Mouse (Mus musculus) forebrain, embryonic 15.5 days (tissue): Measurements from ENCODE around the gene Dnajb12. TPM values are rescaled to one million over a fixed set of nuclear protein-coding genes. Genes with fewer than 3 reads are reported as not detected.

ENCODE experiments used
- ATAC-seq: fragments of 200-750 bp; cut with Nextera tagmentation; replicated peaks from 2 replicates; pipeline ENCODE4 v1.8.0; 2017; ENCODE audit warnings: mild to moderate bottlenecking, moderate TSS enrichment, moderate library complexity
- H3K27ac ChIP-seq: fragments of 300-500 bp; sonication (generic); replicated peaks from 2 replicates; pipeline ENCODE4 v1.5.1; 2015; ENCODE audit warnings: mild to moderate bottlenecking, inconsistent platforms
- H3K27me3 ChIP-seq: fragments of 300-500 bp; sonication (generic); 2 replicates; pipeline ENCODE4 v1.6.1; 2015; ENCODE audit warnings: inconsistent platforms
- H3K36me3 ChIP-seq: fragments of 300-500 bp; sonication (generic); 2 replicates; pipeline ENCODE4 v1.6.1; 2015; ENCODE audit warnings: mild to moderate bottlenecking, inconsistent platforms
- H3K4me1 ChIP-seq: fragments of 300-500 bp; sonication (generic); 2 replicates; pipeline ENCODE4 v1.6.1; 2015; ENCODE audit warnings: inconsistent platforms
- H3K4me2 ChIP-seq: fragments of 300-500 bp; sonication (generic); replicated peaks from 2 replicates; pipeline ENCODE4 v1.6.1; 2015; ENCODE audit warnings: mild to moderate bottlenecking, inconsistent platforms
- H3K4me3 ChIP-seq: fragments of 300-500 bp; sonication (generic); 2 replicates; pipeline ENCODE4 v1.5.1; 2015; ENCODE audit warnings: mild to moderate bottlenecking, inconsistent platforms
- H3K9ac ChIP-seq: fragments of 300-500 bp; sonication (generic); replicated peaks from 2 replicates; pipeline ENCODE4 v1.6.1; 2015; ENCODE audit warnings: mild to moderate bottlenecking, inconsistent platforms
- H3K9me3 ChIP-seq: fragments of 300-500 bp; sonication (generic); 2 replicates; pipeline ENCODE4 v1.6.1; 2016; ENCODE audit warnings: inconsistent platforms
- WGBS: fragments of 180-500 bp; shearing (Covaris S2); methylation state at CpG from one replicate; pipeline ENCODE4 v1.1.7; 2015; ENCODE audit warnings: mixed read lengths; 5-methylcytosine and 5-hydroxymethylcytosine counted together
- polyA plus RNA-seq: library from polyadenylated mRNA; unstranded; fragments of >200 nt; fragmentation: Nextera tagmentation; extraction: Ambion mirVana; gene quantifications from 2 replicates; pipeline ENCODE4 v1.2.1, GENCODE M21; 2015

Gene Dnajb12
- polyA plus RNA-seq, 1 experiment from 2014 or later = 17.5 TPM

DNA sequence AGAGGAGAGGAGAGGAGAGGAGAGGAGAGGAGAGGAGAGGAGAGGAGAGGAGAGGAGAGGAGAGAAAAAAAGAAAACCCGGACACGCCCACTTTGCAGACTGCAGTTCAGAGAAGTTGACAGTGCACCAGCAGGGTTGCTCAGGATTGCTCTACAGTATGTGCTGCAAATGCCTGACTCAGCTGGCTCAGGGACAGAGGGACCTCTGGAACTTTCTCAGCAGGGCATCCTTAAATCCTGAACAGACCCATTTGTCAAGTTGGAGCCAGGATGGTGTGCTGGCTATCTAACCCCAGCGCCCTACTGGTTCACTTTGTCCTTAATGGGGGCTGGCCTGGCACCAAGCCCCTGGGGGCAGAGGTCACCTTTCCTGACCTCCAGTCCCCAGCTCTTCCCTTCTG lies 54.7 kb downstream of the Dnajb12 start:
- no peak overlapping the region for H3K9ac ChIP-seq
- H3K27me3 ChIP-seq = no peaks in the 10 kb centered on the region
- H3K9me3 ChIP-seq = no peaks in the 10 kb centered on the region
- WGBS = 51% methylated on average over 3 of the region's 3 CpGs
- H3K36me3 ChIP-seq = no peaks in the 10 kb centered on the region
- peaks cover 7% of the 10 kb centered on the region; the same call in 1 of the 2 replicates for H3K4me1 ChIP-seq
- H3K4me2 ChIP-seq = no peak overlapping the region
- no peak overlapping the region for H3K27ac ChIP-seq
- ATAC-seq = no peak
- no peak overlapping the region for H3K4me3 ChIP-seq

DNA sequence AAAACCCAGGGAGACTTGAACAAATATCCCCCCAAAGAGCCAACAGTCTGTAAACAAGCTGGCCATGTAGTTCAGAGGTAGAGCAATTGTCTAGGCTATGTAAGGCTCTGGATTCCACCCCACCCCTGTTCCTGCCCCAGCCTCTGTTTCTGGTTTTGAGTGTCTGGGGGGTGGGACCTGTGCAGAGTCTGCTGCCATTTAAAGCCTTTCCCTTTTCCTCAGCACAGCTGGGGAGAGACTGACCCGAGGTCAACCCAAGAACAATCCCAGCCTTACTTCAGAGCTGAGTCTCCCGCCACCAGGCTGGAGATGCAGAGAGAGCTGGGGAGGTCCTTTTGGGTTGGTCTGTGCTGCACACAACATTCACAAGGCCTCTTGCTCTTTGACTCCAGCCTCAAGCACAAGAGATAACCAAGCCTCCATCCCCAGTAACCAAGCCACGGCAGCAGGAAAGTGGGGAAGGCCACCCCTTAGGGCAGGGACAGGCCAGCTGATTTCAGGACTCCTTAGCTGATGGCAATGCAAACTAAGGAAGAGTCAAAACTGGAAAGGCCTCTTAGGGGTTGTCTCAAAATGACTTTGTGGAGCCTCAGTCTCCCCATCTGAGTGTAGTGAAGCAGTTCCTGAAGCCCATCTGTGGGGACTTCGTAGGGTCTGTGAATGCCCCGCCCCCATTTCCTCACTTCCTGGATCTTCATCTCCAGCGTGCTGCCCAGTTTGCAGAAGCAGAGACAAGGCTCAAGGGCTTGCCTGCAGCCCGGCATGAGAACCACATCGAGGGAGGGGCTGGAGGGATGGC lies 56.9 kb downstream of the Dnajb12 start:
- Histone ChIP-seq H3K4me3 (no peak overlapping the region), H3K27ac (no peak overlapping the region), H3K9me3 (no peaks in the 10 kb centered on the region), H3K4me2 (no peak overlapping the region), H3K4me1 (no peaks in the 10 kb centered on the region), H3K9ac (no peak overlapping the region), H3K27me3 (no peaks in the 10 kb centered on the region), H3K36me3 (no peaks in the 10 kb centered on the region)
- 56% methylated on average over 8 of the region's 8 CpGs for WGBS
- ATAC-seq = no peak

DNA sequence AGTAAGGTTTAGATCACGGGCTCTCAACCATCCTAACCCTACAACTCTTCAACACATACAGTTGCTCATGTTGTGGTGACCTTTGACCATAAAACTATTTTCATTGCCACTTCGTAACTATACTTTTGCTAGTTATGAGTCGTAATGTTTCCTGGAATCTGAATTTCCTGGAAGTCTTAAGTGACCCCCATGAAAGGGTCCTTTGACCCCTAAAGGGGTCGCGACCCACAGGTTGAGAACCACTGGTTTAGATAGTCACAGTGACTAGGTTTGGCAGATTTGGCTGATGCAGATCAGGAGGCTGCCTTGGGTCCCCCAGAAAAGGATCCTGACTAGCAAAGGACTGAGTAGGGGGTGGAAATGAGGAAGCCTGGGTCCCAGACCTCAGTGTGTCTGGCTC lies 59.3 kb downstream of the Dnajb12 start:
- WGBS = 86% methylated on average over 5 of the region's 5 CpGs

GRCm38 (mm10) chr10:59939081-59939480 lies 59.7 kb downstream of the Dnajb12 start:
- Histone ChIP-seq H3K4me2 (no peak overlapping the region), H3K4me3 (no peak overlapping the region), H3K27me3 (no peaks in the 10 kb centered on the region), H3K4me1 (peaks cover 18% of the 10 kb centered on the region), H3K9ac (no peak overlapping the region), H3K27ac (no peak overlapping the region), H3K9me3 (no peaks in the 10 kb centered on the region), H3K36me3 (no peaks in the 10 kb centered on the region)
- ATAC-seq = no peak
- WGBS = 57% methylated on average over 1 of the region's 1 CpGs

More for the DNA sequence above, 59.3 kb downstream of the Dnajb12 start:
- H3K9me3 ChIP-seq = no peaks in the 10 kb centered on the region
- no peaks in the 10 kb centered on the region for H3K27me3 ChIP-seq
- no peak overlapping the region for H3K4me3 ChIP-seq
- peaks cover 17% of the 10 kb centered on the region for H3K4me1 ChIP-seq
- H3K27ac ChIP-seq = no peak overlapping the region
- H3K36me3 ChIP-seq = no peaks in the 10 kb centered on the region
- no peak overlapping the region for H3K4me2 ChIP-seq
- no peak overlapping the region for H3K9ac ChIP-seq
- no peak for ATAC-seq

DNA sequence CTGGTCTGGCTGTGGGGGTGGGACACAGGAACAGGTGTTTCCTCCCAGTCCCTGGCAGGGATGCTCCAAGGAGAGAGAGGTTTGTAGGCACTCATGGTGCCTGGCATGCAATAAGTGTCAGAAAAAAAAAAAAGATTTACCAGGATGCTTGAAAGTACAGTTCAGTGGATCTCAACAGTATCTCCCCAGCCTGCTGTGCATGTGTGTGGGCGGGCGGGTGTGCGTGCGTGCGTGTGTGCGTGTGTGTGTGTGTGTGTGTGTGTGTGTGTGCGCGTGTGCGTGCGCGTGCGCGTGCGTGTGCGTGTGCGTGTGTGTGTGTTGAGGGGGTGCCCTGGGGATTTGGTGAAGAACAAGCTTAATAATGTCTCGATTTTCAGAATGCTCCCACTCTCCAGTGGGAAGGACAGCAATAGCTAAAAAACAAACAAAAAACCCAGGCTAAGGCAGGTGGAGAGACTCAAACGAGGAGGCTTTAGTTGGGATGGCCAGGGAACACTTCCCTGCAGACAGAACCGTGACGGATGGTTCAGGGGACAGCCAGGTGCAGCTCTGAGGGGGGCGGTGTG lies 63.0 kb downstream of the Dnajb12 start:
- Histone ChIP-seq H3K4me1 (peaks cover 18% of the 10 kb centered on the region), H3K9ac (peak overlapping the region; percentile 32), H3K27ac (peak overlapping the region; percentile 67), H3K4me2 (peak overlapping the region; percentile 41), H3K9me3 (no peaks in the 10 kb centered on the region), H3K4me3 (peak overlapping the region; percentile 16), H3K36me3 (no peaks in the 10 kb centered on the region), H3K27me3 (no peaks in the 10 kb centered on the region)
- peak; percentile 31; the same call in 1 of the 2 replicates for ATAC-seq
- 49% methylated on average over 21 of the region's 21 CpGs for WGBS

- Histone ChIP-seq H3K9ac (peak overlapping the region; percentile 32), H3K36me3 (no peaks in the 10 kb centered on the region), H3K4me1 (peaks cover 18% of the 10 kb centered on the region), H3K4me2 (peak overlapping the region; percentile 41), H3K9me3 (no peaks in the 10 kb centered on the region), H3K27ac (peak overlapping the region; percentile 67), H3K27me3 (no peaks in the 10 kb centered on the region), H3K4me3 (peak overlapping the region; percentile 16)
- peak; percentile 70 for ATAC-seq
- 3% methylated on average over 16 of the region's 16 CpGs for WGBS
Observed at GRCm38 (mm10) chr10:59942847-59943420, 63.6 kb downstream of the Dnajb12 start.

- H3K36me3 ChIP-seq = no peaks in the 10 kb centered on the region
- peaks cover 18% of the 10 kb centered on the region for H3K4me1 ChIP-seq
- 26% methylated on average over 13 of the region's 13 CpGs for WGBS
- no peaks in the 10 kb centered on the region for H3K9me3 ChIP-seq
- H3K4me2 ChIP-seq = peak overlapping the region; percentile 41
- H3K27me3 ChIP-seq = no peaks in the 10 kb centered on the region
- H3K9ac ChIP-seq = no peak overlapping the region
- no peak overlapping the region for H3K4me3 ChIP-seq
- H3K27ac ChIP-seq = peak overlapping the region; percentile 67
- ATAC-seq = peak; percentile 49
Observed at GRCm38 (mm10) chr10:59943421-59943989, 64.1 kb downstream of the Dnajb12 start.

DNA sequence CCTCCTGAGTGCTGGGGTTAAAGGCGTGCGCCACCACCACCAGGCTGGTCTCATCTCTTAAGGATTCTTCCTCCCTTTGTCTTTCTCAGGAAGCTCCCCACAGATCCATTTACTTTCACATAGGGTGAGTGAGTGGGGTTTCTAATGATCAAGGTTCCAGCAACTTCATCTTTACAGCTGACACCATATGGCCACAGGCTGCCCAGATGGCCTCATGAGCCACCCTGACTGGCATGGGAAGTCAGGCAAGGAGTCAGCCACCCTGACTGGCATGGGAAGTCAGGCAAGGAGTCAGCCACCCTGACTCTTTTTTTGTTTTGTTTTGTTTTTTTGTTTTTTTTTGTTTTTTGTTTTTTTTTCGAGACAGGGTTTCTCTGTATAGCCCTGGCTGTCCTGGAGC lies 66.1 kb downstream of the Dnajb12 start:
- Histone ChIP-seq H3K4me3 (no peak overlapping the region), H3K4me2 (no peak overlapping the region), H3K9me3 (no peaks in the 10 kb centered on the region), H3K4me1 (peaks cover 35% of the 10 kb centered on the region), H3K36me3 (no peaks in the 10 kb centered on the region; the same call in 1 of the 2 replicates), H3K27ac (no peak overlapping the region), H3K9ac (no peak overlapping the region), H3K27me3 (no peaks in the 10 kb centered on the region)
- no peak for ATAC-seq
- WGBS = 96% methylated on average over 3 of the region's 3 CpGs

- Histone ChIP-seq H3K4me3 (no peak overlapping the region), H3K27me3 (no peaks in the 10 kb centered on the region), H3K9me3 (no peaks in the 10 kb centered on the region), H3K9ac (no peak overlapping the region), H3K4me1 (peaks cover 38% of the 10 kb centered on the region), H3K27ac (no peak overlapping the region), H3K4me2 (no peak overlapping the region), H3K36me3 (no peaks in the 10 kb centered on the region; the same call in 1 of the 2 replicates)
- WGBS = 91% methylated on average over 5 of the region's 5 CpGs
- no peak for ATAC-seq
Observed at GRCm38 (mm10) chr10:59946362-59946761, 67.0 kb downstream of the Dnajb12 start.

- H3K27ac ChIP-seq = peak overlapping the region; percentile 95; the same call in 1 of the 2 replicates
- H3K9ac ChIP-seq = no peak overlapping the region; the same call in 1 of the 2 replicates
- no peak overlapping the region for H3K4me2 ChIP-seq
- no peak for ATAC-seq
- 61% methylated on average over 7 of the region's 7 CpGs for WGBS
- no peaks in the 10 kb centered on the region; the same call in 1 of the 2 replicates for H3K36me3 ChIP-seq
- peaks cover 33% of the 10 kb centered on the region for H3K4me1 ChIP-seq
- H3K9me3 ChIP-seq = no peaks in the 10 kb centered on the region
- no peak overlapping the region for H3K4me3 ChIP-seq
- no peaks in the 10 kb centered on the region for H3K27me3 ChIP-seq
Observed at GRCm38 (mm10) chr10:59947296-59948073, 68.1 kb downstream of the Dnajb12 start.

- ATAC-seq = no peak
- WGBS = 53% methylated on average over 6 of the region's 6 CpGs
- H3K4me3 ChIP-seq = peak overlapping the region; percentile 99; the same call in 1 of the 2 replicates
- no peaks in the 10 kb centered on the region for H3K9me3 ChIP-seq
- peaks cover 31% of the 10 kb centered on the region for H3K4me1 ChIP-seq
- no peaks in the 10 kb centered on the region; the same call in 1 of the 2 replicates for H3K36me3 ChIP-seq
- H3K4me2 ChIP-seq = peak overlapping the region; percentile 86
- H3K27ac ChIP-seq = peak overlapping the region; percentile 95
- no peaks in the 10 kb centered on the region for H3K27me3 ChIP-seq
- H3K9ac ChIP-seq = no peak overlapping the region; the same call in 1 of the 2 replicates
Observed at GRCm38 (mm10) chr10:59948363-59949254, 69.3 kb downstream of the Dnajb12 start.
